Mouse (Mus musculus): ENCODE measurements around the gene Trem1.

The Trem1 gene

DNA sequence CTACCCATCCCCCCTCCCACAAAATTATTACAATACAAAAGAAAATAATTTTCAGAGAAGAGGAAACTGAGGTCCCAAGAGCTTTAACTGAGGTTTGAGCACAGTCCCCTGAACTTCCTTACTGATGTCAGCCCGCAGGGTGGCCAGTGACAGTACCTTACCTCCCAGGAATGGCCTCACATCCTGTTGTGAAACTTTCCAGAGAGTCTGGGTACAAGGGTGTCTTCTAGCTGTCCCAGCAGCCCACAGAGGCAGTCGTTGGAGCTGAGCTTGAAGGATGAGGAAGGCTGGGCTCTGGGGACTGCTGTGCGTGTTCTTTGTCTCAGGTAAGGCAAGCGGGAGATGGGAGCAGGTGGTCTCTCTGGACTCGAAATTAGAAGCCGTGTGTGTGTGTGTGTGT is at the start of gene Trem1:
Trem1 (plus strand) TSS at position 251 of the 400 bp plus-strand sequence.
- in situ Hi-C loops (cut with MboI, MseI), result no loop called here

DNA sequence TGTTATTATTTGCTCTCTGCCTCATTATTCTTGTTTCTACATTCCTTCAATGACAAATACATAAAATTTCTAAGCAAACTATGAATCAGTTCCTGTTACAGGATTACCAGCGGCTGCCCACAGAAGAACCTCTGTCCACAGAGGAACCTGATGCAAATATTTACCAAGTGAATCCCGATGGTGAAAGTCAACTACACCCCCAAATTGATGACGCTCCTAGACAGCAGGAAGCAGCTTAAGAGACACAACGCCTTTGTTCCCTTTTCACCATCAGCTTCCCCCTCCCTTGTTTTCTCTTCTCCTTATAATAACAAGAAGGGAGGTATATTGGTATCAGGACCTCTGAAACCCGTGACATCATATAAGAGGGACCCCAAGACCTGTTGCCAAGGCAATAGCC is 47.3 kb upstream of the Trem1 start:
- in situ Hi-C loops (cut with MboI, MseI), result no loop called here

DNA sequence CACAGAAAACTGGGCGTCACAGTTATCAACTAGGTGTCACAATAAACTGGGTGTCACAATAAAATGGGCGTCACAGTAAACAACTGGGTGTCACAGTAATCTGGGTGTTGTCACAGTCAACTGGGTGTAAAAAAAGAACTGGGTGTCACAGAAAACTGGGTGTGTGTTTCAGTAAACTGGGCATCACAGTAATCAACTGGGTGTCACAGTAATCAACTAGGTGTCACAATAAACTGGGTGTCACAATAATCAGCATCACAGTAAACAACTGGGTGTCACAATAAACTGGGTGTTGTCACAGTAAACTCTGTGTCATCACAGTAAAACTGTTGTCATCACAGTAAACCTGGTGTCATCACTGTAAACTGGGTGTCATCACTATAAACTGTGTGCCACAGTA is 40.2 kb upstream of the Trem1 start:
- in situ Hi-C loops (cut with MboI, MseI), result no loop called here

DNA sequence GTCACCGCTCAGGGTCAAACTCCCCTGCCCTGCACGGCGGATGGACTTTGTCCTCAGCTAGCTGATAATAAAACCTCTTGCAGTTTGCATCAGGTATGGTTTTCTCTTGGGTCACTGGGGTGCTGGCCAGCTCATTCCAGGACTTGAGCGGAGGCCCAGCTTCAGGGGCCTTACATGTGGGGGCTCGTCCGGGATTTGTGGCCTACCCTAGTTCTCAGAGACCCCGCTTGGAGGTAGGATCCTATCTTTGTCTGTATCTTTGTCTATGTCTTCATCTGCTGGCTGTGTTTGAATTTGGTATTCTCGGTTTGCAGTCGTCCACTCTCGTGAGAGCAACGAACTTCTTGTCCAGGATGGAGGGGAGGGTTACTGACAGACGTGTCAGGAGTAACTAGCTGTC is 29.5 kb upstream of the Trem1 start:
- in situ Hi-C loops (cut with MboI, MseI), result no loop called here

DNA sequence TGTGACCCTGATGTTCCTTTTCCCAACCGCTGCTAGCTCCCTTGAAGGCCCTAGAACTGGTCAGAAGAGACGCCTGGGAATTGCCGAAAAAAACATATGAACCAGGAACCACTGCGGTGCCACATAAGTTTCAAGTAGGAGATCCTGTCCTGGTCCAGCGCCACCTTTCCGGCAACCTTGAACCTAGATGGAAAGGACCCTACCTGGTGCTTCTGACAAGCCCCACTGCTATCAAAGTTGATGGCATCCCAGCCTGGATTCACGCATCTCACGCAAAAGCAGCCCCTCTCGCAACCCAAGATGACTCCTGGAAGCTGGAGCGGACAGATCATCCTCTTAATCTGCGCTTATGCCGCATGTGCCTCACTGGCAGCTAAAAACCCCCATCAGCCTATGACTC is 20.0 kb upstream of the Trem1 start:
- in situ Hi-C loops (cut with MboI, MseI), result no loop called here

DNA sequence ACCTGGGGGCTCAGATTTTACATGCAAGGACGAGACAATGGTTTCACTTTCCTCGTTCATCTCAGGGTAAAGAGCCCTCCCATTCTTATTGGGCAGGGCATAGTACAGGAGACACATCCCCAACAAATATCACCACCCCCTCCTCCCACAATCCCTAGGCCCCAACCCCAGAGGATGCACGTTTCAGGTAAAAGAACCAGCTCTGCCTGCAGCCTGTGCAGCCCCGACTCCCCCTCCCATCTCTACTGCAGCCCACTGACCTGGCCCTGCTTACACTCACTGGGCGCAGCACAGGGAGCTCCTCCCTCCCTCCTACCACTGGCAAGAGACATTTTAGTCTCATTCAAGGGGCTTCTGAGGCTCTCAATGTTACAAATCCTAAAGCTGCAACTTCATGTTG is 19.1 kb upstream of the Trem1 start:
- in situ Hi-C loops (cut with MboI, MseI), result no loop called here

DNA sequence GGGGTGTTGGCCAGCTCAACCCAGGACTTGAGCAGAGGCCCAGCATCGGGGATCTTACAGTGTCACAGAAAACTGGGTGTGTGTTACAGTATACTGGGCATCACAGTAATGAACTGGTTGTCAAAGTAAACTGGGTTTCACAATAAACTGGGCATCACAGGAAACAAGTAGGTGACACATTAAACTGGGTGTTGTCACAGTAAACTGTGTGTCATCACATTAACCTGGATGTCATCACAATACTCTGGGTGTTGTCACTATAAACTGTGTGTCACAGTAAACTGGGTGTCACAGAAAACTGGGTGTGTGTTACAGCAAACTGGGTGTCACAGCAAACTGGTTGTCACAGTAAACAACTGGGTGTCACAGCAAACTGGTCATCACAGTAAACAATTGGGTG is 17.1 kb upstream of the Trem1 start:
- in situ Hi-C loops (cut with MboI, MseI), result no loop called here

DNA sequence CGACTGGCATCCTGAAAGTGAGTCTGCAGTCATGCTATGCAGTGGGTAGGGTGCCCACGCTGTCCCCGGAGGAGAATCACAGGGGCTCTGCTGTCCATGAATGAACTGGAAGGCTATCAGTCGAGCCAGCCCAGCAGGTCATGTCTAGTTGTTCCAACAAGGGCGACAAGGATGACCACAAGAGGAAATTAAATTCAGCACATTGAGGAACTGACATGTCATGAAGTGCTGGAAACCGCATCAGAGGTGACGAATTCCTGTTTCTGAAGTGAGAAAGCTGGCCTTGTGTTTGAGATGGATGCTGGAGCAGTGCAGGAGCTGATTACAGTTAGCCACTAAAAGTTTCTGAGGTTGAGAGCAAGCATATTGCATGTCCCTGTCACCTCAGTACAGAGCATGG is 1.9 kb upstream of the Trem1 start:
- in situ Hi-C loops (cut with MboI, MseI), result no loop called here

DNA sequence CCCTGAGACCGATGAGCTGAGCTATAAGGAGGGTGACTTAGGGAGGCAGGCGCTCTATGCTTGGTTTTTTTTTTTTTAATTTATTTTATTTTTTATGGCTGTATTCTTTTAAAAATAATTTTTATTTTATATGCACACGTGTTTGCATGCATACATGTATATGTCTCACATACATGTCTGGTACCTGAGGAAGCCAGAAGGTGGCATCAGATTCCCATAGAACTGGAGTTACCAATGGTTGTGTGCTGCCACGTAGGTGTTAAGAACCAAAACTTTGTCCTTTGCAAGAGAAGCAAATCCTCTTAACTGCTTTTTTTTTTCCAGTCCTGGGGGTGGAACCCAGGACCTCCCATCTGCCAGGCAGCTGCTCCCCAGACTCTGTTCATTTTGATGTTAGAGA is 1.2 kb downstream of the Trem1 start:
- in situ Hi-C loops (cut with MboI, MseI), result no loop called here

DNA sequence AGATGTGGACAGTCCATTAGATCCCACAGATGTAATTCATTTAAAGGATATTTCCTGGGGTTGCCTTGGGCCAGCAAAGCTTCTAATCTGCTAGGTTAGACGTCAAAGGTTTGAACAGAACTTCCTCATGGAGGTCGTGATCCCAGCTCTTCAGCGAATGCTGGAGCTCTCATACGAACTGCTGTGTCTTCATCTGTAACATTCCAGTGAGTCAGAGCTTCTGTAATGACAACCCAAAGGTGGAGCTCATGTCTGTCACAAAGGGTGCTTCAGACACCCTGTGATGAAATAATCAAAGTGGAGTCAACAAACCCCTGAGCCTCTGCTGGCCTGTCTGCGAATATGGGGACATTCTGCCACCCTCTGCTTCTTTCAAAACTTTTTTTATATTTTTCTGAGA is 2.0 kb downstream of the Trem1 start:
- in situ Hi-C loops (cut with MboI, MseI), result no loop called here

DNA sequence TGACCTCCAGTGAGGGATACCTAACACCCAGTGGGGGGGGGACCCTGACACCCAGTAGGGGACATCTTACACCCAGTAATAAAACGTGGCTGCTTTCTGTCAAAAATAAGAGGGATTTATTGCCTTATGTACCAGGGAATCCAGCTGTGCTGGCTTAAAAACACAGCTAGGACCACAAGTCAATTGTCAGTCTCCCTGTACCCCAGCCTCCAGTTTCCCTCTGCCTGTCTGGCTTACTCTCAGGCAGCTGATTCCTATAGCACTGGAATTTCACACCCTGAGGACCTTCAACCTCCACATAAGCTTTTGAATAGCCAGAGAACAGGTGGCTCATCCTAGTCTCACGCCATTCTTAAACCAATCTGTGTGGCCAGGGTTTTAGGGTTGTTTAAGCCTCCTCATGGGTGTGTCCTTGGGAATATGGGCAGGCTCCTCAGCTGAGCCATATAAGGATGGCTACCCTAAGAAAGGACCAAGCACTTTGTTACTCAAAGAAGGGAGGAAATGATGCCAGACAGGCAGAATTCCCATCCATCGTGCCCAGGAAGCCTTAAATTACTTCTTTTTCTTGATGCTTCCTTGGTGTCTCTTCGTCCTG is 3.3 kb downstream of the Trem1 start:
- in situ Hi-C loops (cut with MboI, MseI), result no loop called here

DNA sequence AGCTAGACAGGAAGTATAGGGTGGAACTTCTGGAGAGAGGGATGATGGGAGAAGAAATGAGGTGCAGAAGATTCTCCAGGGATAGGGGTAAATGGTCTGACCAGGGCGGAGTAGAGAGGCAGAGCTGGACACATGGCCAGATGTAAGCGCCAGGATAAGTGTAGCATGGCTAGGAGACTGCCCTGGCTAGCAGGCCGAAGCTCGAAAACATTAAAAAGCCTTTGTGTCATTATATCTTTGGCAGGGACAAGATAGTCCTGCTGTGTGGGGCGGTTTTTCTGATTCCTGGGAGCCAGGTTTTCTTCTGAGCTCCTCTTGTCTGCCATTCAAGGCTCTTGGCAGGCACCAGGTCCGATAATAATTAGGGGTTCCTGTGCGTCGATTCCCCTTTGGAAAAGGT is 5.1 kb downstream of the Trem1 start:
- in situ Hi-C loops (cut with MboI, MseI), result no loop called here

DNA sequence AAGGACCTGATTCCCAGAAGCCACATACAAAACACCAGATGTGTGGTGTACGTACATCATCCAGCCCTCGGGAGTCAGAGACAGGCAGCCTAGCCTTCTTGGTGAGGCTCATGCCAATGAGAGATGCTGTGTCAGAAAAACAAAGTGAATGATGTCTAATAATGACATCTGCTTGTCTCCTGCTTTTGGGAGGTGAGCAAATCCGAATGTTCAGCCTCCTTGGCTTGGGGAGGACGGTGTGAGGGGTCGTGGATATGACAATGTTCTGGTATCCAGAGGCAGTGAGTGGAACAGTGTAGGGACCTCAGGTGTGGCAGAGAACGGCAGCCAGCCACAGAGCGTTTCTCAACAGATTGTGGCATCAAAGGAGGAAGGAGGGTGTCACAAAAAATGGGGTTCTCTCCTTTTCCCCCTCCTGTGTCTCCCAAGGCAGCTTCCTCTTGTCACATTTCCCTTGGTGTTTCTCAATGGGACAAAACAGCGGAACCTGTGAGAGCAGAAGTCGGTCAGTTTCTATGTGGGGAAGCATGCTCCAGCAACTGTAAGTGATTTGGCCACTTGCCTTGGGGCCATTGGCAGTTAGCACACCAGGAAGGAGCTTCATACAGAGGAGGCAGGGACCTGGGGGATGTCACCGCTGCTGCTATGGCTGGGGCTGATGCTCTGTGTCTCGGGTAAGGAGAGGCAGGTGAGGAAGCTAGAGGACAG is 14.8 kb downstream of the Trem1 start, which contains the start of gene Trem3:
Trem3 (plus strand) TSS at position 557 of the 708 bp plus-strand sequence.
- in situ Hi-C loops (cut with MboI, MseI), result loop anchor here (10.0 kb wide), 1 partner anchor 593 kb away; no protein-coding TSS in a partner anchor

DNA sequence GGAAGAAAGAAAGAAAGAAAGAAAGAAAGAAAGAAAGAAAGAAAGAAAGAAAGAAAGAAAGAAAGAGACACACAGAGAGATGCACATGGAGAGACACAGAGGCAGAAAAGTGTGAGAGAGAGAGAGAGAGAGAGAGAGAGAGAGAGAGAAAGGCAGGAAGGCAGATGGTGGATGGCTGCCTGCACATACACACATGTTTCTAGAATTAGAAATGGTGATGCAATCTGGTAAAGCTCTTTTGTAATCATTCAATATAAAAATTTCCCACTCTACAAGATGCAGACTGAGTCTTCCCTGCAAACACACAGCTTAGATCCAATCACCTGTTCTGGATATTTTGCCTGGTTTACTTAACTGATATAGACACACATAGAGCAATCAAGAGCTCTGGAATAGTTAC is 16.5 kb downstream of the Trem1 start:
- in situ Hi-C loops (cut with MboI, MseI), result loop anchor here (10.0 kb wide), 1 partner anchor 594 kb away; no protein-coding TSS in a partner anchor

DNA sequence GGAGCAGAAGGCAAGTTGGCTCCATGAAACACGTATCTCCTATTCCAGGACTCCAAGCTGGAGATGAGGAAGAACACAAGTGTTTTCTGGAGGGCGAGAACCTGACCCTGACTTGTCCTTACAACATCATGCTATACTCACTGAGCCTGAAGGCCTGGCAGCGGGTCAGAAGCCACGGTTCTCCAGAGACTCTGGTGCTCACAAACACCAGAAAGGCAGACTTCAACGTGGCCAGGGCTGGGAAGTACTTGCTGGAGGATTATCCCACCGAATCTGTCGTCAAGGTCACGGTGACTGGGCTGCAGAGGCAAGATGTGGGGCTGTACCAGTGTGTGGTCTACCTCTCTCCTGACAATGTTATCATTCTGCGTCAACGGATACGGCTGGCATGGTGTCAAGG is 16.9 kb downstream of the Trem1 start:
- in situ Hi-C loops (cut with MboI, MseI), result loop anchor here (10.0 kb wide), 1 partner anchor 595 kb away; no protein-coding TSS in a partner anchor

DNA sequence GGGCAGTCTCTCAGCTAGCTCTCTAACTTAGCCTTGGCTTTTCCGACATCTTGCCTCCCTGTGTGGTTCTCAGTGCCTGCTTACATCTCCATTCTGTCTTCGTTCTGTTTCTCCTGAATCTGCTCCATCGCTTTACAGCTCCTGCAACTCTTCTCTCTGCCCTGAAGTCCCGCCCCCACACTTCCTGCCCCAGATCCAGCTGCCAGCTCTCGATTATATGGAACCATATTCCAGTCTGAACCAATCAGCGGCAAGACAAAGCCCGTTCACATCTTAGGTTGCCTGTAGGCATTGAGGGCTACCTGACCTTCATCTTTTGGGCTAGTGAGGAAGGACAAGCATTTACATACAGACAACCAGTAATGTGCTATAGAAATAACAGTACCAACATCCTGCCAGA is 18.1 kb downstream of the Trem1 start:
- in situ Hi-C loops (cut with MboI, MseI), result no loop called here

DNA sequence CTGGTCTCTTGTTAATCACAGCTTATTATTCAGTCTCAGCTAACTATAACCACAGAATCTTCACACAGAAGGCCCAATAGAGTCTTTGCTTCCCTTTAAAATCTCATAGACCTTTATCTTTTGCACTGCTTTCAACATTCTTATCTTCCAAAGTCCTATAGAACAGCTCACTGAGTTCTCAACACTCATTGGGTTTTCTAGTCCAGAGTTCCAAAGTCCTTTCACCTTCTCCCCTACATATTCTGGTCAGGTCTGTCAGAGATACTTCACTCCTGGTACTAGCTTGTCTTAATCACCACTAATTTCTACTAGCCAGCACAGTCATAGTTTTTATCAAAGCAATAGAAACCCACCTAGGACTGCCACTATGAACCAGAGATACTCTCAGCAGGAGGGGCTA is 24.0 kb downstream of the Trem1 start:
- in situ Hi-C loops (cut with MboI, MseI), result no loop called here

DNA sequence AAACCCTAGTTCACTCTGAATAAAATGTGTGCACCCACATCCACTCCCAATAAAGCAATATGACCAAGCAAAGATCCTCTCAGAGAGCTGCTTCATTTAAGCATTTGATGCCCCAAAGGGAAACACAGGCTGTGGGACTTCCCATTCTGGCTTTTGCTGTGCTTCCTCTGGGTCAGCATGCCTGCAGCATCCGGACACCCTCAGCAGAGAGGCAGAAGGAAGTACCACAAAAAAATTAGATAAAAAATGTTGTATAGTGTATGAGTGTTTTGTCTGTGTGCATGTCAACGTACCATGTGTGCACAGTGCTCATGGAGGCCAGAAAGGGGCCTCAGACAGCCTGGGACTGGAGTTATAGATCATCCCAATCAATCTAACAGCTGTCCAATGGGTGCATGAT is 29.3 kb downstream of the Trem1 start:
- in situ Hi-C loops (cut with MboI, MseI), result no loop called here

DNA sequence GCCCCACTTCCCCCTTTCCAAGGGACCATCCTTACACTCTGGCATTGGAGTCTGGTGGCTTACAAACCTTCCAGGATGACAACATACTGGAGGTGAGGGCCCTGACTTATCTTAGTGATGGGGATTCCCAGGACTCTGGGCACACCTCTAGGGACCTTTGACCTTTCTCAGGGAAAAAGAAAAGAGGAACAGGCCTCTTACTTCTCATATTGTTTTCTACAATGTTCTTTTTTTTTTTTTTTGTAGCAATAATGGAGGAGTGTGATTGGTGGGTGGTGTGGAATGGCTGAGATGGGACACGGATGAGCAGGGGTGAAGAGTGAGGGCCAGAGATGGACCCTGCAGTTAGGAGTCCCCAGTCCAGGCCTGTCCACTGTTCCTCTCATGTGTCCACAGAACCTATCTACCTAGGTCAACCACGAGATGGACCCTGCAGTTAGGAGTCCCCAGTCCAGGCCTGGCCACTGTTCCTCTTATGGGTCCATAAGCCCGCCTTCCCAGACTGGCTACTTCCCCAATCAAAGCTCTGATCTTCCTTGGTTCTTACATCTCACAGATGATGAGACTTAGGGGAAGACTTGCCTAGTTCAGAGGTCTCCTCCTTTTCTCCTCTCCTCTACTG is 31.3 kb downstream of the Trem1 start, which contains the start of gene Treml4:
Treml4 (plus strand) TSS at position 555 of the 622 bp plus-strand sequence.
- in situ Hi-C loops (cut with MboI, MseI), result no loop called here

DNA sequence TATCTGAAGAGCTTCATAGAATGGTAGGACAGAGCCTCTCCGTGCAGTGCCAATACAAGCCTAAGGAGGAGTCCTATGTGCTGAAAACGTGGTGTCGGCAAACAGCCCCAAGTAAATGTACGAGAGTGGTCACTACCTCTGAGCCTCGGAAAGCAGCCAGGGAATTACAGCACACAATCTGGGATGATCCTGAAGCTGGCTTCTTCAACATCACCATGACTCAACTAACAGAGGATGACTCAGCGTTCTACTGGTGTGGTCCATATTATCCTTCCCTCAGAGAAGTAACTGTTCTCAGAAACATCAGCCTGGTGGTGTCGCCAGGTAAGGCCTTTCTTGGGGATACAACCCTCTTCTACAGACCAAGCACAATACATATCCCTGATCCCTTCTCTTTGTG is 32.1 kb downstream of the Trem1 start:
- in situ Hi-C loops (cut with MboI, MseI), result no loop called here

DNA sequence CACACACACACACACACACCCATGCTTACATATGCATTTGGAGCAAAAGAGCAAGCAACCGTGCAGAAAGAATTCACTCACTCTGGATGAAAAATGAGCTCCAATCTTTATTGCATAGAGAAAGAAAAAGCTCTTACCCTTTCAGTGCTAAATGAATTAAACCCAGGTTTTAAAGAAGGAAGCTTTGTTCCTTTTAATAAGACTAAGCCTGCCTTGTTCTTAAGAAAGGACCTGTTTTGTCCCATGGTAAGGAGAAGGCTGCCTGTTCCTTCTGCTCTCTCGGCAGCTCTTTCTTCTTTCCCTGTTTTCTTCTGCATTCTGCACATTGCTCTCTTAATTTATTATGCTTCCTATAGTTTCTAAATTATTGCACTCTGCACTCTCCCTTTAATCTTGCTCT is 33.6 kb downstream of the Trem1 start:
- in situ Hi-C loops (cut with MboI, MseI), result no loop called here

DNA sequence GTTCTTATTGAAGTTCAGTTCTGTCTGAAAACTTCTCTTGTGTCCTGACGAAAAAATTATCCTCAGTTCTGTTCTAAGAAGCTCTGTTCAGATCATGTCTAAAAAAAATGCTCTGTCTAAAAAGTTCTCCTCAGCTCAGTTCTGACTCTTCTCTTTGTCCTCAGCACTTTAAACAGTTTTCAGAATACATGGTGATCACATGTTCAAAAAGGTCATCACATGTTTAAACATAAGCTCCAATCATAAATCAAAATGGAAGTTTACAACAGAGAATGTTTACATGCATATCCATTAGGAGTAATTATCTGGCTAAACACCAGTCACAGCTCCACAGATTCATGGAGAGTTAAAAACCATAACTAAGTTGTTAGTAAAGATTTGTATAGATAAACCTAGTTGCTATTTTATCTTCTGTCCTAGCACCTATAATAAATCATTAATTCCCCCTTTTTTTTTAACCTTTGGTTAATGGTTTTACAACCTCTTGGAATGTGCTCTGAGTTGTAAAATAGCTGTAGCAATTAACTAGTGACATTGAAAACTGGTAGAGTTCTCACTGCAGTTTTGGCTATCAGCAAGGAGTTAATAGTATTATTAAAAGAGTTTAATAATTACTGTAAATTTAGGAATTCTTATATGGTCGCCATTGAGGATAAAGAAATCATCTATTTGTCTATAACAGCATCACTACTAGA is 34.2 kb downstream of the Trem1 start:
- in situ Hi-C loops (cut with MboI, MseI), result no loop called here
